In the genomic region with DNA sequence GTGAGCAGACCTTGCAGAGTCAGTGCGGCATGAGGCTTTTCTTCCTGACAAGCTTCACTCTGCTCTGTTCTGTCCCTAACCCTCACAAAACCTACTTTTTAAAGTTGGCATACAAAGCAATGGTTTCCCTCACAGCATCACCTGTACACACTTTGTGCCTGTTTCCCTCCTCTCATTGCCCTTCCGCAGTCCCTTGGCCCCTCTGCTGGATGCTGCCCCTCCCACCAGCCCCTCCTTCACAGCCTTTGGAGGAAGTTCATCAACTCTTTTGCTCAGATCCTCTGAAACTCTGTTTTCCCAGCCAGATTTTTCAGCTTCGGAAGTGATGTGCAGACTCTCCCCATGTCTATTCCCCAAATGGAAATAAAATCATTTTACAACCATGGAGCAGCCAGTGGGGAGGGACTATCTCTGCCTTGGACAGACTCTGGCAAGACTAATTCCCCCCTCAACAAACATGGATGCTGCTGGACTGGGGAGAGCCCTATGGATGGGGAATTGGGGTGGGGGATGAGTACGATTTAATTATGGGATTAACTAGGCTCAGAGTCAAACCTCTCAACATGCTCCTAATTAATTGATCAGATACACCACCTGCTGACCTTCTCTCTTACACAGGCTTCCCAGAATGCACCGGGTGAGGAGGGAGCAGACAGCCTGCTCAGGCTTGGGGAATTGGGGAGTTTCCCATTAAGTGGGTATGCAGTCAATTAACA, we compare ENCODE assay signal across 16 mouse cellular contexts.
DNase-seq lines count a peak whose midpoint lies in the region; ATAC-seq lines count a peak whose summit lies in the region.
"Had no signal": no experiment of that assay in that cellular context is flagged by ENCODE, and none has a peak within 500 bp of the region (broad histone marks: within the 10 kb centered on the region; RNA-seq: fewer than 3 reads in every experiment).

No protein-coding gene starts in this region.

- H3K27ac ChIP-seq in forebrain, embryonic 16.5 days (ENCODE audit: low read length): no peak overlapping the region
- H3K27ac ChIP-seq in midbrain, embryonic 11.5 days (ENCODE audit: low read depth, low read length): no peak overlapping the region; the same call in 1 of the 2 replicates
- H3K27ac ChIP-seq: limb, embryonic 12.5 days had no signal

- no peak overlapping the region for H3K4me3 ChIP-seq in forebrain, embryonic 16.5 days (replicated peaks; ENCODE audit: low read length)
- H3K4me3 ChIP-seq in midbrain, embryonic 11.5 days (ENCODE audit: low read depth, low read length): no peak overlapping the region
- H3K4me3 ChIP-seq: limb, embryonic 12.5 days had no signal

- no peak overlapping the region for H3K9ac ChIP-seq in forebrain, embryonic 16.5 days (replicated peaks; ENCODE audit: low read depth, low read length)
- H3K9ac ChIP-seq in midbrain, embryonic 11.5 days (ENCODE audit: low read length): no peak overlapping the region
- H3K9ac ChIP-seq: limb, embryonic 12.5 days; lung, embryonic 14.5 days had no signal

- no peaks in the 10 kb centered on the region for H3K27me3 ChIP-seq in forebrain, embryonic 16.5 days (replicated peaks; ENCODE audit: control insufficient read depth, insufficient read depth, low read length)
- no peaks in the 10 kb centered on the region for H3K27me3 ChIP-seq in midbrain, embryonic 11.5 days (ENCODE audit: control insufficient read depth, insufficient read depth, low read length)
- H3K27me3 ChIP-seq: limb, embryonic 12.5 days had no signal

- WGBS in forebrain, embryonic 16.5 days: 22% methylated on average over 5 of the region's 5 CpGs
- 39% methylated on average over 5 of the region's 5 CpGs for WGBS in midbrain, embryonic 11.5 days

- no peaks in the 10 kb centered on the region for H3K36me3 ChIP-seq in forebrain, embryonic 16.5 days (ENCODE audit: control insufficient read depth, insufficient read depth)
- H3K36me3 ChIP-seq in midbrain, embryonic 11.5 days (ENCODE audit: control insufficient read depth, insufficient read depth, low read length): no peaks in the 10 kb centered on the region
- H3K36me3 ChIP-seq: limb, embryonic 12.5 days had no signal

- peak; percentile 73 for ATAC-seq in forebrain, embryonic 16.5 days
- peak; percentile 91 for ATAC-seq in midbrain, embryonic 11.5 days (ENCODE audit: low FRiP score)
- ATAC-seq: activated CD4-positive, CD25-positive, alpha-beta regulatory T cell, adult 4 months; intestine, postnatal 0 days had no signal

- DNase-seq in layer of hippocampus, postnatal 10 days (ENCODE audit: low spot score in 2 of 2): peak; percentile 12 to 58
- DNase-seq in layer of hippocampus, adult 9-10 months (ENCODE audit: low spot score): no peak
- no peak for DNase-seq in midbrain, embryonic 11.5 days (ENCODE audit: low spot score, missing footprints)
- peak; percentile 64 for DNase-seq in retina, postnatal 1 day
- no peak for DNase-seq in spleen, adult 12 weeks (ENCODE audit: low spot score)
- DNase-seq in kidney, postnatal 25 days: no peak
- no peak for DNase-seq in spleen, postnatal 10 days (ENCODE audit: low spot score in 2 of 2)
- DNase-seq: cerebellum, postnatal 25 days; gastrocnemius, postnatal 25 days; kidney, postnatal 4 days; lung, embryonic 14.5 days; thymus, adult 2 months had no signal

- no peaks in the 10 kb centered on the region for H3K9me3 ChIP-seq in forebrain, embryonic 16.5 days (ENCODE audit: control insufficient read depth, low read length)
- no peaks in the 10 kb centered on the region for H3K9me3 ChIP-seq in midbrain, embryonic 11.5 days (ENCODE audit: control insufficient read depth, low read length)
- H3K9me3 ChIP-seq: limb, embryonic 12.5 days had no signal

- H3K4me2 ChIP-seq in forebrain, embryonic 16.5 days (ENCODE audit: low read length): no peak overlapping the region
- no peak overlapping the region for H3K4me2 ChIP-seq in midbrain, embryonic 11.5 days
- H3K4me2 ChIP-seq: limb, embryonic 12.5 days; lung, embryonic 14.5 days had no signal

- peaks cover 8% of the 10 kb centered on the region; the same call in 1 of the 2 replicates for H3K4me1 ChIP-seq in forebrain, embryonic 16.5 days (replicated peaks; ENCODE audit: control insufficient read depth, insufficient read depth, low read length)
- no peaks in the 10 kb centered on the region for H3K4me1 ChIP-seq in midbrain, embryonic 11.5 days (ENCODE audit: control insufficient read depth, insufficient read depth, low read length)
- H3K4me1 ChIP-seq: limb, embryonic 12.5 days had no signal

Comparison
In these comparisons a context has a peak if more than half of its experiments do, and no peak if none do; other contexts are left out.
1. DNase-seq: peak in layer of hippocampus, postnatal 10 days (2 of 2) and retina, postnatal 1 day (single experiment); none in layer of hippocampus, adult 9-10 months (single experiment), midbrain, embryonic 11.5 days (single experiment), spleen, adult 12 weeks (single experiment), kidney, postnatal 25 days (0 of 2) and spleen, postnatal 10 days (0 of 2).